Mouse (Mus musculus): ENCODE data around the gene Tspo2. TPM values are rescaled to one million over a fixed set of nuclear protein-coding genes. Genes with fewer than 3 reads are reported as not detected.

Tspo2 gene
- polyA plus RNA-seq, 1 experiment from 2014 or later: 0.48 TPM

DNA sequence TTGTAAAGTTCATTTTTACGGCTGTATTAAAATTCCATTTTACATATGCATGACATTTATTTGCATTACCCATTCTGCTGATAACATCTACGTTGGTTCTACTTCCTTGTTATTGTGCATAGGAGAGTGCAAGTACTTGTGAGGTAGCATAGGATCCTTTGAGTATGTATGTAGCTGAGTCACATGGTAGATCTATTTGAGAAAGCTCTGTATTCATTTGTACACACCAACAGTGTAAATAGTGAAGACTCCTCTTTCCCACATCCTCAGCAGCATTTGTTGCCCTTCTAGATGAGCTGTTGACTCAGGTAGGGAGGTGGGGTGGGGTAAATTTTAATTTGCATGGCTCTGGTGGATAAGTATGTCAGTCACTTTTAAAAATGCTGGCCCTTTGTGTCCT, 47.5 kb downstream of the Tspo2 start:
- 66% methylated on average over 2 of the region's 2 CpGs for WGBS
- H3K27ac ChIP-seq (ENCODE audit: low read depth, low read length): no peak overlapping the region
- no peak for ATAC-seq
- H3K9me3 ChIP-seq (ENCODE audit: control insufficient read depth): no peaks in the 10 kb centered on the region
- H3K9ac ChIP-seq (ENCODE audit: low read depth, low read length): no peak overlapping the region
- H3K36me3 ChIP-seq (ENCODE audit: control insufficient read depth, insufficient read depth): peaks cover 14% of the 10 kb centered on the region
- H3K4me3 ChIP-seq (ENCODE audit: low read depth, low read length): no peak overlapping the region
- H3K4me1 ChIP-seq (replicated peaks; ENCODE audit: control insufficient read depth, insufficient read depth, low read length): peaks cover 12% of the 10 kb centered on the region; the same call in 1 of the 2 replicates
- no peak for TF ChIP-seq CTCF (IDR thresholded peaks at IDR 0.05; ENCODE audit: low read depth)
- H3K27me3 ChIP-seq (replicated peaks; ENCODE audit: control insufficient read depth, insufficient read depth, low read length): no peaks in the 10 kb centered on the region
- no peak overlapping the region for H3K4me2 ChIP-seq (replicated peaks; ENCODE audit: low read depth)

DNA sequence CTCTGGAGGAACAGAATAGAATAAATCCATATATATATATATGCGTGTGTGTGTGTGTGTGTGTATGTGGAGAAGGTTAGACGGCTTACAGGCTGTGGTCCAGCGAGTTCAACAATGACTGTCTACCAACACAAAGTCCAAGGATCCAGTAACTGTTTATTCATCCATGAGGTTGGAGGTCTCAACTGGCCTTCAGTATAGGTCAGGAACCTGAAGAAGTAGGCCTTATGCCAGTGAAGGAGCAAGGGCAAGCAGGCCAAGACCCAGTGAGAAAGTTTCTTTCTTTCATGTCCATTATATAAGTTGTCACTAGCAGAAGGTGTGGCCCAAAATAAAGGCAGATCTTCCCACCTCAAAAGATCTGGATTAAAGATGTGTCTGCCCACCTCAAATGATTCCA, 48.6 kb downstream of the Tspo2 start:
- no peak for ATAC-seq
- Histone ChIP-seq H3K9me3 (ENCODE audit: control insufficient read depth) (no peaks in the 10 kb centered on the region), H3K27me3 (replicated peaks; ENCODE audit: control insufficient read depth, insufficient read depth, low read length) (no peaks in the 10 kb centered on the region), H3K27ac (ENCODE audit: low read depth, low read length) (no peak overlapping the region), H3K4me2 (replicated peaks; ENCODE audit: low read depth) (no peak overlapping the region), H3K4me3 (ENCODE audit: low read depth, low read length) (no peak overlapping the region), H3K4me1 (replicated peaks; ENCODE audit: control insufficient read depth, insufficient read depth, low read length) (0 out of 2 replicates have a peak, but pooled peaks cover 7% of the 10 kb centered on the region), H3K9ac (ENCODE audit: low read depth, low read length) (no peak overlapping the region), H3K36me3 (ENCODE audit: control insufficient read depth, insufficient read depth) (peaks cover 24% of the 10 kb centered on the region)
- WGBS: 82% methylated on average over 3 of the region's 3 CpGs
- no peak for TF ChIP-seq CTCF (IDR thresholded peaks at IDR 0.05; ENCODE audit: low read depth)

DNA sequence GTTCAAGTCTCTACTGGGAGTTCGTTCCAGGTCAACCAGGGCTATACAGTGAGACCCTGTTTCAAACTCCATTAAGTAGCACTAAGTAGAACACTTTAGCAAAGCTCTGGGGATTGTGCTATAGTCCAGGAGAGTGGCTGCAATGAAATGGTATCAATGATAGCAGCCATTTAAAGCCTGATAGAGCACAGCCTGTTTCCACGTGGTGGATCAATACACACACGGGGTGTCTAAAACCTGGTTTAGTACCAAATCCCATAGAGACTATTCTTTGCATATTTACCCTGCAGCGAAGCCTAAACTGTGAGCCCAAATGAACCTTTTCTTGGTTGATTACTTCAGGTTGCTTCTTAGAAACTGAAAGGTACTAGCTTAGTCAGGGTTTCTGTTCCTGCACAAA, 49.6 kb downstream of the Tspo2 start:
- no peak for TF ChIP-seq CTCF (IDR thresholded peaks at IDR 0.05; ENCODE audit: low read depth)
- no peak for ATAC-seq
- WGBS: 73% methylated on average over 4 of the region's 4 CpGs

More for the DNA sequence above, 49.6 kb downstream of the Tspo2 start:
- Histone ChIP-seq H3K27ac (ENCODE audit: low read depth, low read length) (no peak overlapping the region), H3K9ac (ENCODE audit: low read depth, low read length) (no peak overlapping the region), H3K27me3 (replicated peaks; ENCODE audit: control insufficient read depth, insufficient read depth, low read length) (no peaks in the 10 kb centered on the region), H3K4me1 (replicated peaks; ENCODE audit: control insufficient read depth, insufficient read depth, low read length) (no peaks in the 10 kb centered on the region), H3K9me3 (ENCODE audit: control insufficient read depth) (no peaks in the 10 kb centered on the region), H3K36me3 (ENCODE audit: control insufficient read depth, insufficient read depth) (peaks cover 26% of the 10 kb centered on the region), H3K4me2 (replicated peaks; ENCODE audit: low read depth) (no peak overlapping the region), H3K4me3 (ENCODE audit: low read depth, low read length) (no peak overlapping the region)

Other genes starting within 250 kb of the Tspo2 start
- 0.21 and 0.23 TPM in 2 replicates for gene Trem1, start 218.8 kb downstream of the Tspo2 start, polyA plus RNA-seq (2015; fragmentation: Nextera tagmentation; extraction: Ambion mirVana)
- not detected in 2 replicates for gene Trem3, start 203.7 kb downstream of the Tspo2 start, polyA plus RNA-seq (2015; fragmentation: Nextera tagmentation; extraction: Ambion mirVana)
- gene Treml4, start 187.2 kb downstream of the Tspo2 start, polyA plus RNA-seq (2015; fragmentation: Nextera tagmentation; extraction: Ambion mirVana): 1.4 and 2.2 TPM in 2 replicates
- gene Treml2, start 152.0 kb downstream of the Tspo2 start, polyA plus RNA-seq (2015; fragmentation: Nextera tagmentation; extraction: Ambion mirVana): 0.24 TPM in 1 of 2 replicates, not detected in the other
- gene B430306N03Rik, start 135.4 kb downstream of the Tspo2 start, polyA plus RNA-seq (2015; fragmentation: Nextera tagmentation; extraction: Ambion mirVana): 0.05 and 0.22 TPM in 2 replicates
- gene Trem2, start 105.1 kb downstream of the Tspo2 start, polyA plus RNA-seq (2015; fragmentation: Nextera tagmentation; extraction: Ambion mirVana): 3.2 and 3.4 TPM in 2 replicates
- 0.12 and 0.23 TPM in 2 replicates for gene Treml1, start 91.6 kb downstream of the Tspo2 start, polyA plus RNA-seq (2015; fragmentation: Nextera tagmentation; extraction: Ambion mirVana)
- 3.8 and 4.2 TPM in 2 replicates for gene Nfya, start 41.6 kb downstream of the Tspo2 start, polyA plus RNA-seq (2015; fragmentation: Nextera tagmentation; extraction: Ambion mirVana)
- gene Oard1, start 41.5 kb downstream of the Tspo2 start, polyA plus RNA-seq (2015; fragmentation: Nextera tagmentation; extraction: Ambion mirVana): 52.1 and 53.9 TPM in 2 replicates
- gene Apobec2, start 18.6 kb downstream of the Tspo2 start, polyA plus RNA-seq (2015; fragmentation: Nextera tagmentation; extraction: Ambion mirVana): 2.6 TPM in 2 replicates
- gene Unc5cl, start 3.4 kb upstream of the Tspo2 start, polyA plus RNA-seq (2015; fragmentation: Nextera tagmentation; extraction: Ambion mirVana): 26.7 and 28.4 TPM in 2 replicates